Mouse (Mus musculus): ENCODE measurements at regions not wholly inside any gene's neighbourhood (a gene's known extent, or its start where the extent isn't known, plus 50 kb on each side); places are given as distances from the start of the nearest gene placed in this dataset.

- ATAC-seq (ENCODE audit: insufficient number of reproducible peaks, low FRiP score, low TSS enrichment, low read depth) = no peak
- H3K9me3 ChIP-seq = no peaks in the 10 kb centered on the region
- H3K4me2 ChIP-seq = no peak overlapping the region
- H3K27me3 ChIP-seq = no peaks in the 10 kb centered on the region
- H3K36me3 ChIP-seq = no peaks in the 10 kb centered on the region
- H3K4me1 ChIP-seq = peaks cover 3% of the 10 kb centered on the region
- no peak overlapping the region for H3K27ac ChIP-seq
- 56% methylated on average over 14 of the region's 14 CpGs for WGBS
- no peak overlapping the region for H3K9ac ChIP-seq
- no peak overlapping the region for H3K4me3 ChIP-seq
Measured at GRCm38 (mm10) chr14:33729115-33729884, 140.3 kb downstream of the Ptpn20 start.

GRCm38 (mm10) chr14:33732698-33733097 is 143.7 kb downstream of the Ptpn20 start:
- H3K36me3 ChIP-seq = no peaks in the 10 kb centered on the region
- peaks cover 8% of the 10 kb centered on the region for H3K4me1 ChIP-seq
- H3K27ac ChIP-seq = no peak overlapping the region
- H3K27me3 ChIP-seq = 0 out of 2 replicates have a peak, but pooled peaks cover 7% of the 10 kb centered on the region
- H3K4me3 ChIP-seq = no peak overlapping the region
- H3K9me3 ChIP-seq = no peaks in the 10 kb centered on the region
- WGBS = 63% methylated on average over 5 of the region's 5 CpGs
- no peak overlapping the region for H3K9ac ChIP-seq
- no peak for ATAC-seq (ENCODE audit: insufficient number of reproducible peaks, low FRiP score, low TSS enrichment, low read depth)
- H3K4me2 ChIP-seq = no peak overlapping the region

GRCm38 (mm10) chr14:33734446-33735043 is 145.5 kb downstream of the Ptpn20 start:
- ATAC-seq (ENCODE audit: insufficient number of reproducible peaks, low FRiP score, low TSS enrichment, low read depth) = no peak
- H3K36me3 ChIP-seq = no peaks in the 10 kb centered on the region
- peaks cover 8% of the 10 kb centered on the region for H3K4me1 ChIP-seq
- no peak overlapping the region for H3K4me2 ChIP-seq
- H3K9ac ChIP-seq = no peak overlapping the region
- H3K27me3 ChIP-seq = 0 out of 2 replicates have a peak, but pooled peaks cover 7% of the 10 kb centered on the region
- H3K27ac ChIP-seq = no peak overlapping the region
- 66% methylated on average over 5 of the region's 5 CpGs for WGBS
- no peak overlapping the region for H3K4me3 ChIP-seq
- no peaks in the 10 kb centered on the region for H3K9me3 ChIP-seq

GRCm38 (mm10) chr14:33735653-33736052 is 146.6 kb downstream of the Ptpn20 start:
- ATAC-seq (ENCODE audit: insufficient number of reproducible peaks, low FRiP score, low TSS enrichment, low read depth) = no peak
- 81% methylated on average over 3 of the region's 3 CpGs for WGBS

GRCm38 (mm10) chr14:33746181-33746580 is 157.2 kb downstream of the Ptpn20 start:
- Histone ChIP-seq H3K9me3 (no peaks in the 10 kb centered on the region), H3K4me3 (no peak overlapping the region), H3K4me1 (0 out of 2 replicates have a peak, but pooled peaks cover 5% of the 10 kb centered on the region), H3K36me3 (no peaks in the 10 kb centered on the region), H3K27ac (peak overlapping the region; percentile 17; the same call in 1 of the 2 replicates), H3K27me3 (no peaks in the 10 kb centered on the region), H3K9ac (no peak overlapping the region), H3K4me2 (no peak overlapping the region)
- 55% methylated on average over 4 of the region's 4 CpGs for WGBS
- ATAC-seq (ENCODE audit: insufficient number of reproducible peaks, low FRiP score, low TSS enrichment, low read depth) = no peak

More at GRCm38 (mm10) chr14:33735653-33736052, 146.6 kb downstream of the Ptpn20 start:
- H3K27ac ChIP-seq = no peak overlapping the region
- 0 out of 2 replicates have a peak, but pooled peaks cover 7% of the 10 kb centered on the region for H3K27me3 ChIP-seq
- H3K4me1 ChIP-seq = peaks cover 8% of the 10 kb centered on the region
- no peaks in the 10 kb centered on the region for H3K9me3 ChIP-seq
- H3K36me3 ChIP-seq = no peaks in the 10 kb centered on the region
- H3K9ac ChIP-seq = no peak overlapping the region
- H3K4me3 ChIP-seq = no peak overlapping the region
- no peak overlapping the region for H3K4me2 ChIP-seq

- no peak overlapping the region for H3K9ac ChIP-seq
- no peaks in the 10 kb centered on the region for H3K9me3 ChIP-seq
- H3K36me3 ChIP-seq = no peaks in the 10 kb centered on the region
- H3K27ac ChIP-seq = no peak overlapping the region
- ATAC-seq (ENCODE audit: insufficient number of reproducible peaks, low FRiP score, low TSS enrichment, low read depth) = no peak
- whole genome bisulfite sequencing = 60% methylated on average over 7 of the region's 7 CpGs
- H3K4me2 ChIP-seq = no peak overlapping the region
- H3K27me3 ChIP-seq = no peaks in the 10 kb centered on the region
- peaks cover 7% of the 10 kb centered on the region; the same call in 1 of the 2 replicates for H3K4me1 ChIP-seq
- no peak overlapping the region for H3K4me3 ChIP-seq
Measured at GRCm38 (mm10) chr14:33759656-33760055, 163.7 kb upstream of the Gdf10 start.

- no peaks in the 10 kb centered on the region for H3K9me3 ChIP-seq
- no peak overlapping the region for H3K4me3 ChIP-seq
- no peak for ATAC-seq (ENCODE audit: insufficient number of reproducible peaks, low FRiP score, low TSS enrichment, low read depth)
- no peak overlapping the region for H3K4me2 ChIP-seq
- peaks cover 7% of the 10 kb centered on the region; the same call in 1 of the 2 replicates for H3K4me1 ChIP-seq
- no peak overlapping the region for H3K9ac ChIP-seq
- no peak overlapping the region for H3K27ac ChIP-seq
- no peaks in the 10 kb centered on the region for H3K36me3 ChIP-seq
- no peaks in the 10 kb centered on the region for H3K27me3 ChIP-seq
- 38% methylated on average over 3 of the region's 3 CpGs for WGBS
Measured at GRCm38 (mm10) chr14:33763641-33764046, 159.7 kb upstream of the Gdf10 start.

GRCm38 (mm10) chr14:33765767-33766166 is 157.6 kb upstream of the Gdf10 start:
- Histone ChIP-seq H3K4me1 (peaks cover 10% of the 10 kb centered on the region), H3K4me2 (no peak overlapping the region), H3K27ac (no peak overlapping the region), H3K9ac (no peak overlapping the region), H3K27me3 (no peaks in the 10 kb centered on the region), H3K9me3 (no peaks in the 10 kb centered on the region), H3K36me3 (no peaks in the 10 kb centered on the region), H3K4me3 (no peak overlapping the region)
- 94% methylated on average over 1 of the region's 1 CpGs for WGBS
- ATAC-seq (ENCODE audit: insufficient number of reproducible peaks, low FRiP score, low TSS enrichment, low read depth) = no peak

GRCm38 (mm10) chr14:33772374-33772773 is 151.0 kb upstream of the Gdf10 start:
- H3K4me3 ChIP-seq = no peak overlapping the region
- no peak for ATAC-seq (ENCODE audit: insufficient number of reproducible peaks, low FRiP score, low TSS enrichment, low read depth)
- H3K4me2 ChIP-seq = no peak overlapping the region
- no peaks in the 10 kb centered on the region for H3K27me3 ChIP-seq
- H3K9me3 ChIP-seq = no peaks in the 10 kb centered on the region
- H3K36me3 ChIP-seq = no peaks in the 10 kb centered on the region
- peaks cover 5% of the 10 kb centered on the region; the same call in 1 of the 2 replicates for H3K4me1 ChIP-seq
- WGBS = 73% methylated on average over 3 of the region's 3 CpGs
- H3K9ac ChIP-seq = no peak overlapping the region
- no peak overlapping the region for H3K27ac ChIP-seq

- Histone ChIP-seq H3K4me2 (no peak overlapping the region), H3K4me1 (no peaks in the 10 kb centered on the region; the same call in 1 of the 2 replicates), H3K9me3 (no peaks in the 10 kb centered on the region), H3K9ac (no peak overlapping the region), H3K27ac (no peak overlapping the region), H3K36me3 (no peaks in the 10 kb centered on the region), H3K4me3 (no peak overlapping the region), H3K27me3 (no peaks in the 10 kb centered on the region)
- no peak for ATAC-seq (ENCODE audit: insufficient number of reproducible peaks, low FRiP score, low TSS enrichment, low read depth)
- WGBS = 61% methylated on average over 2 of the region's 2 CpGs
Measured at GRCm38 (mm10) chr14:33789556-33789955, 133.8 kb upstream of the Gdf10 start.

- H3K4me1 ChIP-seq = peaks cover 29% of the 10 kb centered on the region
- H3K9me3 ChIP-seq = no peaks in the 10 kb centered on the region
- no peak overlapping the region for H3K9ac ChIP-seq
- H3K4me2 ChIP-seq = no peak overlapping the region
- H3K36me3 ChIP-seq = no peaks in the 10 kb centered on the region
- 61% methylated on average over 3 of the region's 3 CpGs for WGBS
- no peak overlapping the region for H3K4me3 ChIP-seq
- H3K27ac ChIP-seq = no peak overlapping the region
- no peak for ATAC-seq (ENCODE audit: insufficient number of reproducible peaks, low FRiP score, low TSS enrichment, low read depth)
- H3K27me3 ChIP-seq = no peaks in the 10 kb centered on the region
Measured at GRCm38 (mm10) chr14:33794262-33794661, 129.1 kb upstream of the Gdf10 start.

GRCm38 (mm10) chr14:33797551-33798303 is 125.7 kb upstream of the Gdf10 start:
- WGBS = 35% methylated on average over 15 of the region's 15 CpGs

More at GRCm38 (mm10) chr14:33797551-33798303, 125.7 kb upstream of the Gdf10 start:
- peak; percentile 86 for ATAC-seq (ENCODE audit: insufficient number of reproducible peaks, low FRiP score, low TSS enrichment, low read depth)
- Histone ChIP-seq H3K27ac (peak overlapping the region; percentile 39), H3K4me1 (peaks cover 29% of the 10 kb centered on the region), H3K4me2 (no peak overlapping the region), H3K4me3 (no peak overlapping the region), H3K9ac (no peak overlapping the region), H3K36me3 (no peaks in the 10 kb centered on the region), H3K27me3 (no peaks in the 10 kb centered on the region), H3K9me3 (no peaks in the 10 kb centered on the region)
